Mouse (Mus musculus) cerebellum, postnatal 36 days (tissue): ENCODE measurements around the gene Hpcal1.

Experiments
- DNase-seq, 2 experiments: peaks; one replicate each; pipeline ENCODE4 v3.0.0; 2021 to 2022; ENCODE audit warnings: mixed read lengths in 2 of 2

Gene Hpcal1

GRCm38 (mm10) chr12:17690564-17691281 is at the start of gene Hpcal1:
Gene Hpcal1 (plus strand): TSS chr12:17690856.
- peak; percentile 91 to 94 for DNase-seq

- no peak for DNase-seq
These were observed 49.4 kb upstream of the Hpcal1 start for GRCm38 (mm10) chr12:17641269-17641668.

GRCm38 (mm10) chr12:17644385-17645222 is 46.1 kb upstream of the Hpcal1 start:
- no peak for DNase-seq

GRCm38 (mm10) chr12:17646457-17646856 is 44.2 kb upstream of the Hpcal1 start:
- DNase-seq = no peak

- DNase-seq = peak in 1 of 2 experiments; percentile 33
These were observed 39.2 kb upstream of the Hpcal1 start for GRCm38 (mm10) chr12:17651223-17652095.

- DNase-seq = no peak
These were observed 38.2 kb upstream of the Hpcal1 start for GRCm38 (mm10) chr12:17652216-17653050.

- DNase-seq = peak; percentile 96 to 98
These were observed 37.4 kb upstream of the Hpcal1 start for GRCm38 (mm10) chr12:17653051-17653783.

- no peak for DNase-seq
These were observed 33.0 kb upstream of the Hpcal1 start for GRCm38 (mm10) chr12:17657561-17658195.

GRCm38 (mm10) chr12:17658521-17658920 is 32.1 kb upstream of the Hpcal1 start:
- DNase-seq = no peak

GRCm38 (mm10) chr12:17661483-17661920 is 29.2 kb upstream of the Hpcal1 start:
- peak; percentile 33 to 48 for DNase-seq

- DNase-seq = peak; percentile 79 to 81
These were observed 26.5 kb upstream of the Hpcal1 start for GRCm38 (mm10) chr12:17663991-17664635.

- no peak for DNase-seq
These were observed 24.7 kb upstream of the Hpcal1 start for GRCm38 (mm10) chr12:17665906-17666326.

- DNase-seq = no peak
These were observed 24.0 kb upstream of the Hpcal1 start for GRCm38 (mm10) chr12:17666616-17667015.

GRCm38 (mm10) chr12:17673729-17674128 is 16.9 kb upstream of the Hpcal1 start:
- DNase-seq = no peak

GRCm38 (mm10) chr12:17674182-17674812 is 16.4 kb upstream of the Hpcal1 start:
- DNase-seq = no peak

GRCm38 (mm10) chr12:17677743-17678142 is 12.9 kb upstream of the Hpcal1 start:
- no peak for DNase-seq

- no peak for DNase-seq
These were observed 11.1 kb upstream of the Hpcal1 start for GRCm38 (mm10) chr12:17679571-17679970.

- no peak for DNase-seq
These were observed 8.5 kb upstream of the Hpcal1 start for GRCm38 (mm10) chr12:17682161-17682560.

GRCm38 (mm10) chr12:17684315-17684714 is 6.3 kb upstream of the Hpcal1 start:
- DNase-seq = no peak

GRCm38 (mm10) chr12:17686116-17686515 is 4.5 kb upstream of the Hpcal1 start:
- no peak for DNase-seq
